Mouse (Mus musculus) lung, embryonic 14.5 days (tissue): ENCODE data around the gene Fbxl18. TPM values are rescaled to one million over a fixed set of nuclear protein-coding genes. Genes with fewer than 3 reads are reported as not detected.

Experiments
- ATAC-seq: fragments of 200-750 bp; cut with Nextera tagmentation; 2 replicates; pipeline ENCODE4 v1.8.0; 2017; ENCODE audit warnings: mild to moderate bottlenecking, moderate TSS enrichment, moderate library complexity; ENCODE audit not compliant: insufficient read depth
- DNase-seq: peaks from one replicate; pipeline ENCODE4 v3.0.0-alpha.2; 2015
- H3K27ac ChIP-seq: fragments of 300-500 bp; sonication (generic); 2 replicates; pipeline ENCODE4 v1.5.1; 2014; ENCODE audit warnings: low read depth, mild to moderate bottlenecking, moderate library complexity
- H3K27me3 ChIP-seq: fragments of 300-500 bp; sonication (generic); 2 replicates; pipeline ENCODE4 v1.6.1; 2014; ENCODE audit warnings: low read length, control low read depth; ENCODE audit not compliant: insufficient read depth
- H3K36me3 ChIP-seq: fragments of 300-500 bp; sonication (generic); 2 replicates; pipeline ENCODE4 v1.6.1; 2014; ENCODE audit warnings: control low read depth; ENCODE audit not compliant: insufficient read depth
- H3K4me1 ChIP-seq: fragments of 300-500 bp; sonication (generic); 2 replicates; pipeline ENCODE4 v1.6.1; 2014; ENCODE audit warnings: antibody characterized with exemption, control low read depth; ENCODE audit not compliant: insufficient read depth
- H3K4me2 ChIP-seq: fragments of 300-500 bp; sonication (generic); 2 replicates; pipeline ENCODE4 v1.6.1; 2014; ENCODE audit warnings: mild to moderate bottlenecking
- H3K4me3 ChIP-seq: fragments of 300-500 bp; sonication (generic); 2 replicates; pipeline ENCODE4 v1.5.1; 2014; ENCODE audit warnings: low read depth, low read length
- H3K9ac ChIP-seq: fragments of 300-500 bp; sonication (generic); 2 replicates; pipeline ENCODE4 v1.6.1; 2014
- H3K9me3 ChIP-seq: fragments of 300-500 bp; sonication (generic); 2 replicates; pipeline ENCODE4 v1.6.1; 2016; ENCODE audit warnings: low read depth, low read length, control low read depth
- CTCF ChIP-seq: IDR thresholded peaks from 2 replicates; pipeline ENCODE4 v1.5.1; 2016; ENCODE audit warnings: antibody characterized with exemption, low read depth
- WGBS: fragments of 180-500 bp; shearing (Covaris S2); extraction: QIAGEN DNeasy Blood & Tissue Kit; methylation state at CpG from one replicate; pipeline ENCODE4 v1.1.7; 2014; 5-methylcytosine and 5-hydroxymethylcytosine counted together
- polyA plus RNA-seq: library from polyadenylated mRNA; unstranded; fragments of >200 nt; fragmentation: Nextera tagmentation; extraction: Ambion mirVana; gene quantifications from 2 replicates; pipeline ENCODE4 v1.2.1, GENCODE M21; 2014

The Fbxl18 gene
- polyA plus RNA-seq, 1 experiment from 2014 or later, result 11.8 TPM

DNA sequence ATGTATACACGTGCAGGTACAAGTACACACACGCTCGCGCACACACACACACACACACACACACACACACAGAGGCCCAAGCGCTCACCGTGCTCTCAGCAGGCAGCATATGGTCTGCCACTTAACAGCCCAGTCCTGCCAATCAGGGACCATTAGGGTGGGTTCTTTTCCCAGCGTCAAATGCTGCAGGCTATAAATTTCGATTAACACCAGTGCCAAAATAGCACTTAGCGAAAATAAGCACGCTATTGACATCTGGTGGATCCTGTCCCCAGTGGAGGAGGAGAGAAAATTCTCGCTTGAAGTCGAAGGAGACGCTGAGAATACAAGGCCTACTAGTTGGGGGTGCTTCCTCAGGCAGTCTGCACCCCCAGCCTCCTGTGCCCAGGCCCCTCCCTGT is 25.8 kb downstream of the Fbxl18 start:
- H3K9ac ChIP-seq, result no peak overlapping the region
- H3K27ac ChIP-seq, result no peak overlapping the region
- no peak overlapping the region for H3K4me3 ChIP-seq
- H3K9me3 ChIP-seq, result no peaks in the 10 kb centered on the region
- WGBS, result 84% methylated on average over 13 of the region's 13 CpGs
- H3K36me3 ChIP-seq, result peaks cover 35% of the 10 kb centered on the region
- H3K4me2 ChIP-seq, result no peak overlapping the region
- DNase-seq (no peak), ATAC-seq (no peak)
- H3K4me1 ChIP-seq, result no peaks in the 10 kb centered on the region
- no peak for TF ChIP-seq CTCF
- no peaks in the 10 kb centered on the region for H3K27me3 ChIP-seq

DNA sequence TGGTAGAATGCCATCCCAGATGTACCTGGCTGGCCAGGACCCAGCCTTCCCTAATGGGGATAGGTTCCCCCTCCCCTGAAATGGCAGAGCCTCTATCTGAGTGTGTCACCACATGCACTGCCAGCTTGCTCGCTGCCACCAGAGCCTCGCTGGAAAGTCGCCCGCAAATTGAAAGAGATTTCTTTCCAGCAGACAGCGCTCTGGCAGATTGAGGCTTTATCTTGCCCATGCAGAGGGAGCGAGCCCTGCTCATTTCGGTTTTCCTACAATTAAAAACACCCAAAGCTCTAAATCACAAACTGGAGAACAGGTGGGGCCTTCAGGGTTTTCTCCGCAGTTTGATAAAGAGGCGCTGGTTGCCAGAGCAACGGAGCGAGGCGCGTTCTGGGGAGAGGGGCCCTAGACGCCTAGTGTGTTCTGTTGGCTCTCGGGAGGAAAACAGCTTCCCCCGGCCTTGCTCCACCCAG is 37.4 kb downstream of the Fbxl18 start:
- no peak overlapping the region for H3K27ac ChIP-seq
- H3K4me2 ChIP-seq, result no peak overlapping the region
- WGBS, result 55% methylated on average over 16 of the region's 16 CpGs
- no peaks in the 10 kb centered on the region for H3K27me3 ChIP-seq
- H3K9ac ChIP-seq, result no peak overlapping the region
- no peaks in the 10 kb centered on the region for H3K36me3 ChIP-seq
- ATAC-seq, result no peak
- no peak for DNase-seq
- no peak overlapping the region for H3K4me3 ChIP-seq
- TF ChIP-seq CTCF, result no peak
- H3K9me3 ChIP-seq, result no peaks in the 10 kb centered on the region
- H3K4me1 ChIP-seq, result no peaks in the 10 kb centered on the region

DNA sequence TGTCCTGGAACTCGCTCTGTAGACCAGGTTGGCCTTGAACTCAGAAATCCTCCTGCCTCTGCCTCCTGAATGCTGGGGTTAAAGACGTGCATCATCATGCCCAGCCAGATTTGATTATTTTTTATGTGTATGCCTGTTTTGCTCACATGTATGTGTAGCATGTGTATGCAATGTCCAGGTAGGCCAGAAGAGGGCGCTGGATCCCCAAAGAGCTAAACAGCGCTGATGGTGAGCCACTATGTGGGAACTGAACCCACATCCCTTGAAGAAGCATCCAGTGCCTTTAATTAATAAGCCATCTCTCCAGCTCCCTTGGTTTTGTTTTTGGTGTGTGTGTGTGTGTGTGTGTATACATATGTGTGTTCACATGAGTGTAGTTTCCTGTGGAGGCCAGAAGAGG is 38.8 kb downstream of the Fbxl18 start:
- TF ChIP-seq CTCF, result peak; percentile 34
- ATAC-seq, result no peak
- WGBS, result 83% methylated on average over 4 of the region's 4 CpGs

DNA sequence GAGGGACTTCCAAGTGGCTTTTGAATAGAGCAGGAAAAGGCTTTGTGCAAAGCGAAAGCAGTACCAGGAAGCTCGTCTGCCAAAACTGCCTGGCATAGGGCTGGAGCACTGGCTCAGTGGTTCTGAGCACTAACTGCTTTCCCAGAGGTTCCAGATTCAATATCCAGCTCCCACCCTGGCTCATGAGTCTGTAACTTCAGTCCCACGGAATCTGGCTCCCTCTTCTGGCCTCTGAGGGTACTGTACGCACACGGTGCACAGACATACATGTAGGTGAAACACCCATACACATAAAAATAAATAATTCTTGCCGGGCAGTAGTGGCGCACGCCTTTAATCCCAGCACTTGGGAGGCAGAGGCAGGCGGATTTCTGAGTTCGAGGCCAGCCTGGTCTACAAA is 40.3 kb downstream of the Fbxl18 start:
- no peak overlapping the region for H3K9ac ChIP-seq
- no peaks in the 10 kb centered on the region for H3K36me3 ChIP-seq
- no peaks in the 10 kb centered on the region for H3K4me1 ChIP-seq
- no peak overlapping the region for H3K27ac ChIP-seq
- no peaks in the 10 kb centered on the region for H3K9me3 ChIP-seq
- peak; percentile 71 for TF ChIP-seq CTCF
- H3K4me2 ChIP-seq, result no peak overlapping the region
- ATAC-seq, result peak; percentile 17; the same call in 1 of the 2 replicates
- no peaks in the 10 kb centered on the region for H3K27me3 ChIP-seq
- peak; percentile 77 for DNase-seq
- 79% methylated on average over 10 of the region's 10 CpGs for WGBS
- no peak overlapping the region for H3K4me3 ChIP-seq

More for the DNA sequence above, 38.8 kb downstream of the Fbxl18 start:
- no peaks in the 10 kb centered on the region for H3K27me3 ChIP-seq
- no peak overlapping the region for H3K4me2 ChIP-seq
- no peaks in the 10 kb centered on the region for H3K4me1 ChIP-seq
- DNase-seq, result no peak
- H3K9ac ChIP-seq, result no peak overlapping the region
- H3K9me3 ChIP-seq, result no peaks in the 10 kb centered on the region
- no peak overlapping the region for H3K27ac ChIP-seq
- H3K36me3 ChIP-seq, result no peaks in the 10 kb centered on the region
- H3K4me3 ChIP-seq, result no peak overlapping the region

DNA sequence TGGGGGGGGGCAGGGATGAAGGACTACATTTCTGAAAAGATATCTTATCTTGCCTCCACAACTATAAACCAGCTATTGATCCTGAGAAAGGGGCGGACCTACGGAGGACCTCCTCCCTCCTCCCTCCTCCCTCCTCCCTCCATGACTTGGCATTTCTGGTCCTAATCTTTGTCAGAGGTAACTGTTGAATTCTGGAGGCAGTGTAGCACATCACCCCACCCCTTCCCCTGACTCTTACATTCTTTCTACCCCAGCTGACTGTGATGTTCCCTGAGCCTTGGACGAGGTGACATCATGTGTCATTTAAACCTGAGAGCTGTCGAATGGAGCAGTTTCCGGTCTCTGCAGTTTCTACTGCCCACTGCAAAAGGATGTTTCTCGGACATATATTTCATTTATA is 41.6 kb downstream of the Fbxl18 start:
- Histone ChIP-seq H3K9ac (no peak overlapping the region), H3K27ac (no peak overlapping the region), H3K27me3 (no peaks in the 10 kb centered on the region), H3K4me3 (no peak overlapping the region), H3K9me3 (no peaks in the 10 kb centered on the region), H3K4me1 (no peaks in the 10 kb centered on the region), H3K4me2 (no peak overlapping the region), H3K36me3 (no peaks in the 10 kb centered on the region)
- DNase-seq, result no peak
- TF ChIP-seq CTCF, result no peak
- WGBS, result 68% methylated on average over 6 of the region's 6 CpGs
- no peak for ATAC-seq

DNA sequence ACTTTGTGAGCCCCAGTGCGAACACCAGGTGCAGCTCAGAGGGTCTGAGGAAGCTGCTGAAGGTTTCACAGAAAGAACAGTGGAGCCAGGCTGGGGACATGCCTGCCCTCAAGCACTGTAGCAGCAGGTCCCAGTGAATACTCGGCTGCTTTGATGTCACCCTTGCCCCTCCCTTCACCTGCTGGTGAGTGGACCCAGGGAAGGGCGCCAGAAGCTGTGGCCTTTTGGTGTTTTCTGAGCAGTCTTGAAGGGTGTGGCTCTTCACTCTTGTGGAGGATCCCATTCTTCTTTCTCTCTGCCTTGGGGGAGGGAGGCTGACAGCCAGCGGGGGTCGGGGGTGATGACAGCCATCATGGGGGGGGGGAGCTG is 43.6 kb downstream of the Fbxl18 start:
- Histone ChIP-seq H3K36me3 (no peaks in the 10 kb centered on the region), H3K27me3 (no peaks in the 10 kb centered on the region), H3K9ac (no peak overlapping the region), H3K4me3 (no peak overlapping the region), H3K4me2 (no peak overlapping the region), H3K4me1 (no peaks in the 10 kb centered on the region), H3K9me3 (no peaks in the 10 kb centered on the region), H3K27ac (no peak overlapping the region)
- ATAC-seq (no peak), DNase-seq (no peak)
- 44% methylated on average over 5 of the region's 5 CpGs for WGBS
- TF ChIP-seq CTCF, result no peak

DNA sequence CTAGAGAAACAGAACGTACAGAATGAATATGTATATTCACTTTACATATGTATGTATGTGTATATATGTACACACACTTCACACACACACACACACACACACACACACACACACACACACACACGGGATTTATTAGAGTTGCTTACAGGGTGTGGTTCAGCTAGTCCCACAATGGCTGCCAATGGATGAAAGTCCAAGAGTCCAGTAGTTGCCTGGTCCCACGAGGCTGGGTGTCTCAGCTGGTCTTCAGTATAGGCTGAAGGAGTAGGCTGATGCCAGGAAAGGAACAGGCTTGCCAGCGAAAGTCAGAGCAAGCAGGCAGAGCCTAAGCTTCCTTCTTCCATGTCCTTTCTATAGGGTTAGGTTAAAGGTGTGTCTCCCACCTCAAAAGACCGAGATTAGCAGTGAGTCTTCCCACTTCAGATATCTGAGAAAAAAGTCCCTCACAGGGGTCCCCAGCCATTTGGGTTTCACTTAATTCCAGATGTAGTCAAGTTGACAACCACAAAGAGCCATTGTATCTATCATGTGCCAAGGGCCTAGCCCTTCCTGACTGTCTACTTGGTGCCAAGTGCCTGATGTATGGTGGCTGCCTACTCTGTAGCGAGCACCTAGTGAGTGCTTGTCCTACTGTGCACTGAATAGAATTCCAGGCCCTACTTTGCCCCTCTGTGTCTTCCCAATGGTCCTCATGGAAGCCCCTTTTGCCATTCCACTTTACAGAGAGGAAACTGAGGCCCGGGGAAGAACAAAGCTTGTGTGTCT is 44.1 kb downstream of the Fbxl18 start:
- Histone ChIP-seq H3K4me1 (no peaks in the 10 kb centered on the region), H3K4me3 (no peak overlapping the region), H3K27ac (no peak overlapping the region), H3K36me3 (no peaks in the 10 kb centered on the region), H3K4me2 (no peak overlapping the region), H3K9me3 (no peaks in the 10 kb centered on the region), H3K9ac (no peak overlapping the region), H3K27me3 (no peaks in the 10 kb centered on the region)
- DNase-seq, result no peak
- WGBS, result 76% methylated on average over 7 of the region's 7 CpGs
- ATAC-seq, result no peak
- no peak for TF ChIP-seq CTCF

DNA sequence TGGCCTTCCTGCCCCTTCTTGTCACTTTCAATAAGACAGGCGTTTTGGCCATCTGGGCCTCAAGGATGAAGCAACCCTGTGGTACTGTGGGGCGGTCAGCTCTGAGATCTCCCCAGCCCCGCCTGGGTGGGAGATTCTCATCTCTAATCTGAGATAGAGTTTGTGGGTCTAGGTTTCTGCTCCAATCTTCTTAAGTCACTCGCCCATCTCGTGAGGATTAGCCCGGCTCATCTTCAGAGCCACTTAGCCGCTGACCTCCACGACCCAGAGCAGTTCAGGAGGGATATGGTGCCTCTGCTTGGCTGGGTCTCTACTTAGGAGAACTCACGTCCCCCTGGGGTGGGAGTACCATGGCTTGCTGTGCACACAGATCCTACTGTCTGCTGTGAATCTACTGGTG is 44.7 kb downstream of the Fbxl18 start:
- no peak for TF ChIP-seq CTCF
- ATAC-seq (no peak), DNase-seq (no peak)
- H3K36me3 ChIP-seq, result no peaks in the 10 kb centered on the region
- H3K9ac ChIP-seq, result no peak overlapping the region
- H3K4me1 ChIP-seq, result no peaks in the 10 kb centered on the region
- no peaks in the 10 kb centered on the region for H3K27me3 ChIP-seq
- H3K27ac ChIP-seq, result no peak overlapping the region
- no peak overlapping the region for H3K4me2 ChIP-seq
- no peaks in the 10 kb centered on the region for H3K9me3 ChIP-seq
- H3K4me3 ChIP-seq, result no peak overlapping the region
- 65% methylated on average over 9 of the region's 9 CpGs for WGBS
